Mouse (Mus musculus) layer of hippocampus, adult 18-20 months (tissue): ENCODE measurements around the gene Erbin. TPM values are rescaled to one million over a fixed set of nuclear protein-coding genes. Genes with fewer than 3 reads are reported as not detected.

Source experiments
- DNase-seq, 2 experiments: peaks; one replicate each; pipeline ENCODE4 v3.0.0; 2022; ENCODE audit warnings: low spot score in 2 of 2
- long read RNA-seq: library from polyadenylated mRNA; stranded (forward); transcript quantifications from one replicate; pipeline ENCODE4 v2.0.0, GENCODE M21; 2021
- total RNA-seq, 2 experiments: library from RNA; stranded (reverse); gene quantifications; 2 replicates each; pipeline ENCODE4 v1.2.3; 2021

Erbin gene
- total RNA-seq, result 10 to 100 TPM; 45.5 to 54.8 TPM
- long read RNA-seq, full-length matches to known transcripts, result 24 of 37 reads
- long read RNA-seq, partial matches to known transcripts, result 8 of 37 reads
- long read RNA-seq, other reads (novel, unspliced or antisense), result 5 of 37 reads

DNA sequence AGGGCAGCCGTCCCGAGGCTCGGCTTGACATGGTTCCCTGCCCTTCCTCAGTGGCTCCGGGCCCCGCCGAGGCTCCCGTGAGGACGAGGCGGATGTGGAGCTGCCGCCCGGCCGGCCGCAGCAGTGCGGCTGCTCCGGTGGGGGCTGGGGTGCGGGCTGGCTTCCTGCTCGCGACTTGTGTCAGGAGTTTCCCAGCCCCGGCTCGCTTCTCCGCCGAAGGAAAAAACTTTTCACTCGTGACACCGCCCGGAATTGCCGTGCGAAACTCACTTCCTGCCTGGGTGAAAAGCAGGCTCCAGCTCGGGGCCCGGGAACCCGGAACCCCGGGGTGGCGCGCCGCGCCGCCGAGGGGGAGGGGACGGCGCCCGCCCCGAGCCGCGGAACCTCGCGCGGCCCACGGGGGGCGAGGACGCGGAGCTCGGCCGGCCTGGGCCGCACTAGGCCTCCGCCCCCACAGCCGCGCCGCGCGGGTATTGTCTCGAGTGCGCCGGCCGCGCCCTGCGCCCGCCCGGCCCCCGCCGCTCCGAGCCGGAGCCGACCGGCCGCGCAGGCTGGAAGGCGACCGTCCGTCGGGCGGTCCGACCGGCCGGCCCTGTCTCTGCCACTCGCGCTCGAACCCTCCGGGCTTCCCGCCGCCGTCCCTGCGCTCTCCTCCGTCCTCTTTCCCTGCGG lies at the start of gene Erbin:
Erbin (minus strand) TSS at position 254 of the 672 bp plus-strand sequence.
- DNase-seq, result peak; percentile 19 to 55

DNA sequence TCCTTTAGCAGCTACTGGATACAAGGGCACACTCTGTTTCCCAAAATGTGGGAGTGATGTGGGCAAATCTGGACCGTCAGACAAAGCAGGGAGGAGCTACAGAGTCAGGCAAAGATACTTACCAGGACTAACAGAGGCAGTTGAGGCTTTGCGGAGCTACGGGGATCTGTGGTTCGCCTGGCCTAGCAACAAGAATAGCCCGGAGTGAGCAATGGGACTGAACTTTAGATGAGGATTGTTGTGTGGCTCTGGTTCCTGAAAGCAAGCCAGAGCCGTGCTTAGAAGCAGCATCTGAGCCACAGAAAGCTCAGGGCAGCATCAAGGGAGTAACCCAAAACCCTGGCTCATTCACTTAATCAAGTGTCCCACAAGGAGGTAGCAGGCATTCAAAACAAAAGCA lies 49.6 kb upstream of the Erbin start:
- DNase-seq, result no peak

DNA sequence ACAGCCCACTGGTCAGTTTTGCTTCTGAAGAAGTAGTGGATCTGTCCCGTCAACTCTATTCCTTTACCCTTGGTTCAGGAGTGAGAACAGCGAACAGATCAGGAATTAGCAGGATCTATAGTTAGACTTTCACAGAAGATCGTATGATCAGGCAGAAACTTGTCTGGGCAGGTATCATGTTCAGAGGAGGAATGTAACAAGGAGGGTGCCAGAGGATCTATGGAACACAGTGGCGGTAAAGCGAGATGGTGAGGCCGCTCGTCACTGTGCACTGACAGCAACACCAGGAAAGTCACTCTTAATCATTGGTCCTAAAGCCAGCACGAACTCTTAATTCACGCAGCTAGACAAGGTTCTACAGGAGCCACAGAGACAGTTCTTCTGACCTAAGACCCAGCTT lies 47.7 kb upstream of the Erbin start:
- DNase-seq, result no peak

DNA sequence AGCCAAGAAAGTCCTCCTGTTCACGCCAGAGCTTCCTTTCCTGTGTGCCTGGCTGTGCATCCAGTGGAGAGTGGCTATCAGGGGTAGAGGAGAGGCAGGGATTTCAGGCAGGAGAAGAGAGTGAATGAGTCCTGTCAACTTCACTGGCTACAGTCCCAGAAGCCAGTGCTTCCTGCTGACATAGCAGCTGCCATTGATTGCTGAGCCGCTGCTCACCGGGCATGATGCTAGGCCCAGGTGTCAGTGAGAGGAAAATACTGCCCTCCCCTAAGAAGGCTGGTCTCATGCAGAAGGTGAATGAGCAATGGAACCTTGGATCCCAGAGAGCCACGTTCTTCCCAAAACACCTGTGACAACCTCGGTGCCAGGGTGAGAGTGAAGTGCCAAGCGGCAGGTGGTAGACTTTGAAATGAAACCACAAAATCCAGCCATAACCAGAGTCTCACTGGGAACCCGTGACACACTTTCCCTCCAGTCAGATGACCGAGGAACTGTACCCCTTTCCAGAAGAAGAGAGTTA lies 46.4 kb upstream of the Erbin start:
- DNase-seq, result no peak

DNA sequence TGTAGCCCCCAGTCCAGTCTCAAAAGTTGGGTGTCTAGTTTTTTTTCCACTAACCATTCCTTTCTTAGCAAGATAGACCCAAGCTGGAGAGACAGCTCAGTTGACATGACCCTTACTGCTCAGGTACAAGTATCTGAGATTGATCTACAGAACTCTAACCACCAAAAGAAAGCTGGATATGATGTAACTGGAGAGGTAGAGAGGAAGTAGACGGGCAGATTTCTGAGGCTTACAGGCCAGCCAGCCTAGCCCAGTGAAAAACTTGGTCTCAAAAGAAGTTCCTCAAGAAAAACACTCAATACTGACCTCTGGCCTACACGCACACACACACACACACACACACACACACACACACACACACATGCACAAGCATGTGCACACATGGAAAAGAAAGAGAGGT lies 44.9 kb upstream of the Erbin start:
- no peak for DNase-seq

DNA sequence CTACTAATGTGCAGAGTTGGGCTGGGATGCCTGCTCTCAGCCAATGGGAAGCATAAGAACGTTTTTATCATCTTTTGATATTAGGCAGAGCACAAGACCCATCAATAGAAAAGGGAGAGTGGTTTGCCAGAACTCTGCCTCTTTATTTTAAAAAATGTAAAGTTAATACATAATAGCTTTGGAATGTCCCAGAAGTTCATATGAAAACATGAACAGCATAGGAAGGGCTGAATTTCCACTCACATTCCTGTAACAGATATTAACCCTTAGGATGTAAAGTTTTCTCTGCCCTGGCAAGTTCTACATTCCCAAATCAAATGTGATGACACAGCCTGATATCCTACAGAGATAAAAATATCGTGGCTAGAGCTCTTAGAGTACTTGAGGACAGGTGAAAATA lies 42.8 kb upstream of the Erbin start:
- no peak for DNase-seq

DNA sequence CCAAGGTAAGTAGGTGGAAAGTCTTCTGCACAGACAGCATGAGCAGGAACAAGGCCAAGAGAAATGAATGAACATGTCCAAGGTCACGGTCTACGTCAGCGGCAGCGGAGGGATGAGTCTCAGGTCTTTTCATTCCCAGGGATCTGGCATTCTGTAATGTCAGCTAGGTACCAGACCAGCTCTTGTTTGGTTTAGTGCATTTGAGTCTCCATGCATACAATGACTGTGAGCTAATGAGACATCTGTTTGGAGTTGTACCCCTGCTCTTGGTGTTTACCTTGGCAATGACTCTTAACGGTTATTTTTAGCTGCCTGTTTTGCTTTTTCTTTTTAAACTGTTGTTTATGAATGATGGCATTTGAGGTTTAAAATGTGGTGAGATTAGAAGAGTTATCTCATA lies 39.5 kb upstream of the Erbin start:
- no peak for DNase-seq

DNA sequence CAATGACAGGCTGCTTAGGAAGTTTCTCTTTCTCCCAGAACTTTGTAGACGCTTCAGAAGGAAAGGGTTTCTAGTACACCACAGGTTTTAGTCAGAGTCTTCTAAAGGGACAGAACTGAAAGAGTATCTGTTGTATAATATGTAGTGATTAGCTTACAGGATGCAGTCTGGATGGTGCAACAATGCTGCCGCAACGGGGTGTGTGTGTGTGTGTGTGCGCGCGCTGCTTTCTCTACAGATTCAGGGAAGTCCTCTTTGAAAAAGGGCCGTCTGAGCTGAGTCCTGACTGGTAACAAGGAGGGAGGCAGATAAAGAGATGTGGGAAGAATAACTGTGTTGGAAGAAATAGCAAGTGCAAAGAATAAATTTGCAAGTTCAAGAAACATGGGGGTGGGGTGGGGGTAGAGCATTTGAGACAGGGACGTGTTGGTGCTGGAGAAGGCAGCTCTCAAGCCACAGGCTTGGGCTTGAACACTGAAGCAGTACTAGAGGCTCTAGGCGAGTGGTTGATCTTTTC lies 38.4 kb upstream of the Erbin start:
- no peak for DNase-seq

DNA sequence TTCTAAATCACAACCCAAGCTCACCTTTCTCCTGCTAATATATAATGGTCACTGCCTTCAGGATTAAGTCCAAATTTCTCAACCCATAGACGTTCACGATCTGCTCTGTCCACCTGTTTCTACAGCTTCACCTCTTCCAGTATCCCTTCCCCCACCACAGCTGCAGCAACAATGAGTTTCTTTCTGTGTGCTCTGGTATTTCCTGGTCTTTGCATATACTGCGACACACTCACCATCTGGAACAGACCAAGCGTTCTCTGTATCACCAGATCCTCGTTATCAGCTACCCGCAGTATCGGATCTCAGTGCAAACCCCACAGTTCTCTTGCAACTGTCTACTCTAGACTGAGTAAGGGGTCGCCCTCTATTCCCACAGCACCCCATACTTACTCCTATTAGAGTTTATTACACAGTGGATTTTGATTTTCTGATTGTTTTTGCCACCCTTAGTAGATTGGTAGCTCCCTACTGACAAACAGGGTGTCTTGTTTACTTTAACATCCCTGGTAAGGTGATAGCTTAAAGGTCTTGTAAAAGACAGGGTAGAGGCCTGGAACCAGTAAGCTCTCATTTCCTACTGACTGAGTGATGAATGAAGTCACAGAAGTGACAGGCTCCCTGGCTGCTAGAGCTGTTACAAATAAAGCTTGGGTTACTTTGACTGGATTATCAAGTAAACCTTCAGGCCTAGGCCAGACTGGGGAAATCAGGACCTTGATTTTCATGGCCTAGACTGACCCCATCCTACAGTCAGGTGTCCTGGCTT lies 37.0 kb upstream of the Erbin start:
- no peak for DNase-seq

DNA sequence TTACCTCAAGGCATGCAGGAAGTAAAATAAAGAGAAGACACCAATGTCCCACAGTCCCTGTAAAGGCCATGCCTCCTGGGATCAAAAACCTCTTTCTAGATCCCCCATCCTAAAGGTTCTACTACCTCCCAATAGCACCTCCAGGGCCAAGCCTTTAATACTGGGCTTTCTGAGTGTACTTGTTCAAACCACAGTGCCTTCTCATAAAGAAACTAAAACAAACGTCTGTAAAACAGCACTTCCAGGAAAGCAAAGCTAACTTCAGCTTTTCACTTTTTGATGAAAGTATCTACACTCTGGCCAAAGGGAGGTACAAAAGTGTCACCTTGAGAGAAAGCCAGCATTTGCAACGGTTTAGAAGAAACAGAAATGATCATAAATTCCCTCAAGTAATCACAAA lies 35.3 kb upstream of the Erbin start:
- DNase-seq, result no peak

DNA sequence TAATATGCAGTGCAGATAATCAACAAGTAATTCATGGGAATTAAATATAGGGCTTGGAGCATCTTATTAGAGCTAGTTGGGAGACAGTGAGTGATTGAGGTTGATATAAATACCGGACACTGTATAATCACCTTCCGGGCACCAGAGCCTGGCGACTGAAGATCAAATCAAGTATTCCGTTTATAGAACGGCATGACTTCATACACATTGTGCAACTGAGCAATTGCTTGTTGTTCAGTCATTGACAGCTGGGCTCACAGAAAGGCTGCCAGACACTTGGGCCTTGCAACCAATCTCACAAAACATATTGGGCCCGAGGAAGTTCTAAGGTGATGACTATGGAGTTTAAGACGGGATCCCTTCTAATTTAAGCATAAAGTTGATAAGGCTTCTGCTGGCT lies 31.1 kb upstream of the Erbin start:
- DNase-seq, result no peak

DNA sequence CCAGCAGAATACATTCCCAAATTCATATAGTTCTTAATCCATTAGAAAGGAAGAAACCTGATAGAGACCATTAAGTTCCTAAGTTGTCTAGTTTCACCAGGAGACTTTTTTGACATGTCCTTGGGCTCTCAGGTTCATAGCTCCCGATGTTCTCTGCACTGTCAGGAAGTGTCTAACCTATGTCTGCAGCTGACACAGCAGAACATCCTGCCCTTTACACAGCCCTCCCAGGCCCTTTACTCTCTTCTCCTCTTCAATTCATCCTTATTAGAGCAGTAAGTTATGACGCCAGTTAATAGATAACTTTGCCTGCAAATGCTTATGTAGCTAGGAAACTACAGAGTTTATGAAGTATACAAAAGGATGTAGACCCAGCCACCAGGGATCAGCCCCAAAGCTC lies 20.5 kb upstream of the Erbin start:
- DNase-seq, result no peak

DNA sequence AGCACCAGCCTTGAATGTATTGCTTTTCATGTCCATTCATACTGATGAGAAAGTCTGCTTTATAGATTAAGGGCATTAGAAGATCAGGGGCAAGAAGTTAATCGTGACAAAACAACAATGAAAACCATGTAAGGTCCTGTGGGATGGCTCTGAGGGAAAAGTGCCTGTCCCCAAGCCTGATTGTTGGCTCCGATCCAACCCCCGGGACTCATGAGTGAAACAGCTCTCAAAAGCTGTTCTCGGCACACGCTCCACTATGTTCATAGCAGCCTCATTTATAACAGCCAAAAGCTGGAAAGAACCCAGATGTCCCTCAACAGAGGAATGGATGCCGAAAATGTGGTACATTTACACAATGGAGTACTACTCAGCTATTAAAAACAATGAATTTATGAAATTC lies 4.3 kb upstream of the Erbin start:
- no peak for DNase-seq

DNA sequence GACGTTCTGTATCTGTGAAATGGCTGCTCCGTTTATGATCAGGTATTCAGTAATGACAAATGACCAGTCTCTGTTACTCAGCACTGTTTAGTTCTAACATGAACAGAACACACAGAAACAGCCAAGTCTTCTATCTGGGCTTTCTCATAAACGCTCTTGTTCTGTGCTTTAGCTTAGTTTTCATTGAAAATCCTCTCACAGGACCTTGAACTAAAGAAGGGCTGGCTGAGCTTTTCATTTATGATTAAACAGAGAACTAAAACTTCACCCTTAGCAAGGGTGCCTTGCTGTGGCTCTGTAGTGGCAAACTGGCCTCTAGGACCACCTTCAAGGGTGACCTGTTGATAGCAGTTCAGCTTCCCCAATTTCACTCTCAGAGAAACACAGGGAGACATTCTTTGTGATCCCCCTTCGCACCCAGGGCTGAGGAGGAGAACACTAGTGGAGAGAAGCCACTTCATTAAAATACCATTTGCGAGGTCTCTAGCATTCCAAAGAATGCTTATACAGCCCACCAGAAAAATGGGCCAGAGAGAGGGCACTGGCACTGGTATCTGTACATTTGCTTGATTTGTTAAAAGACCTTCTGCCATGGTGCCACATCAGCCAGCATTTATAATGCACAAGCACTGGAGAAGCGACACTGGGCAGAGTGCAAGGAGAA lies 3.2 kb upstream of the Erbin start:
- DNase-seq, result no peak

DNA sequence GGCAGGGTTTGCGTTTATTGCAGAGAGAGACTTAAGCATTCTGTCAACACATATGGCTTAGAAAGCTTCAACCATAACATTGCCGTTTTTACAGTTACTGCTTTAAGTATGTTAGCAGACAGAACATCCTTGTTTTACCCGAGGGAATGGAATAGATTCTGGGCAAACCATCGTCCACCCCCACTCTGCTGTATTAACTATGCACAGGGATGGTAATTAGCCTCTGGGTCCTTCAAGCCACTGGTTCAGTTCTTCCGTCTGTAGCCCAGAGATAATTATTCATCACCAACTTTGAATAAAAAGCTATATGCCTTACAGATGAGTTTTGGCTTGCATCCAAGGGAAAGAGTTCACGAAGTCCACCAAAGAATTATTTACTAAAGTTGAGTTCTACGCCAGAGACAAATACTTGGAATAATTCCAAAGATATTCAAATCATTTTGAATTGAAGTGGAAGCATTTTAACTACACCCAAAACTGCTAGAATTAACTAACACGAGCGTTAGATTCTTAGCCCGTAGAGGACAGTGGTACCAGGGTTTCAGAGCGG lies 1.6 kb upstream of the Erbin start:
- DNase-seq, result no peak

DNA sequence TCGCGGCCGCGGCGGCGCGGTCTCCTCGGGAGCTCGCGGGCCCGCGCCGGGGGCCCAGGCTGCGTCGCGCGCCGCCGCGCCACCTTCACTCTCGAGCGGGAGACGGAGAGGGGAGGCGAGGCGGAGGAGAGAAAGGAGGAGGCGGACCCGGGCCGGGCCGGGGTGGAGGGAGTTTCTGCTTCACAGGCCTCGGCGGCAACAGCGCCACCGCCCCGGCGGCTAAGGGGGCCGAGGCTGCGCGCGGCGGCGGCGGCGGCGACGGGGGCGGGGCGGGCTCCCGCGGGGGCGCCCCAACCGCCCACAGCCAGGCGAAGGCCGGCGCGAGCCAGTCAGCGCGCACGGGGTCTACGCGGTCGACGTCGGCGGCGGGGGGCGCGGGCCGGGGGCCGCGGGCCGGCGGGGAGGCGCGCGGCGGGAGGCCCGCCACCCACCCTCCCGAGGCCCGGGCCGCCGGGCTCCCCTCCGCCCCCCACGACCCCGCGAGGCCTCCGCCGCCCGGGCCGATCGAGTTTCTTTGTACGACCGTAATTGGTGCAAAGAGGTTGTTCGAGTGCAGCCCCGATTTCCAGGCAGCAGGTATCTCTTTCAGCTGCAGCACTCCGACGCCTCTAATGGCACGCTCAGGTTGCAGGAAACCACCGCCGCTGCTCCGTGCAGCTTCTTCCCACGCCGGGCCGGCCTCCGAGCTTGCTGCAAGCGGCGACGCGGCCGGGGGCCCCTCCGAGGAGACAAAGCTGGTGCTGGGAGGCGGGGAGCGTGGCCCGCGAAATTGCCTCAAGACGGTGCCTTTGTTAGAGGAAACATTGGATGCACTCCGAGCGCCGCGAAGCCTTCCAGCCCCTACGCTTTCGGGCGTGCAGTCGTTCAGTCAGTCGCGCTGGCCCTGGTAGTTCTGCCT lies 868 bp upstream of the Erbin start:
- peak; percentile 64 to 83 for DNase-seq

DNA sequence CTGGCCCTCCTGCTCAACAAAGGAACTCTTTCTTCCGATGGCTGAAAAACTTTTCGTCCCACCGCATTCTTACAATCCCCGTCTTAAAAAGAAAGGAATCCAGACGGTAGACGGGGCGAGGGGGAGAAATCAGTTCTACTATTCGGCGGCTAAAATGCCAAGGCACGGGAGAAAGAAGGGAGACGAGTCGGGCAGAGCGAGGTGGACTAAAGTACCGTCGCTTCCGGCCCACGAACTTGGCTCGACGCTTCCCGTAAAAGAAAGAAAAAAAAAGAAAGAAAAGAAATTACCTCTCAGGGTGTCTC lies 406 bp downstream of the Erbin start:
- no peak for DNase-seq

DNA sequence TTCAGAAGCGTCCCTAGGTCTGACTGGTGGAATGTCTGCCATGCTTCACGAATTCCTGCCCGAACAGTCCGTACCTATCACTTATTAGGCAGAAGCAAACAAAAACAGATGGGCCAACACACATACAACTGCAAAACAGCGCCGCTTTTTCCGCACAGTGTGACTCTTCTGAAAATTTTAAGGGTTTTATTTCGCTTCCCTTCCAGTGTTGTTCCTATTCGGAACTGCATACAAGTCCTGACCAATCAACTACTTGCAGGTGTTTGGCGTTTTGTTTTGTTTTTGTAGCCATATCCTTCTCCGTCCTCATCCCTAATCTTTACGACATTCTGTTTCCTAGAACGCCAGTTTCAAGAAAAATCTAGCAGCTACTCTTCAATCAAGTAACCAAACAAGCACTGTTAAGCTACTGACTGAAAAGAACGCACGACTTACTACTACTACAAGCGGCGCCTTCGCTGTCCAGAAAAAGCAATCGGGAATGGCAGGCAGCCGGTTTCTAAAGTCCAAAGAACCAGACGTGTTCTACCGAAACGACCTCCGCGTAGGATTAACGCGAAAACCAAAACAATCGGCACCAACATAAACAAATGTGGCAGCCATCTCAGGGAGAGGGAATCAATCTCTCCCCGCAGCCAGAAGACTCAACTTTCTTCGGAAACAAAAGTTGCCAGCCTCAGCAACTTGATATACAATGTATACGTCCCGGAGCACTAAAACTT lies 919 bp downstream of the Erbin start:
- peak; percentile 4 to 50 for DNase-seq

DNA sequence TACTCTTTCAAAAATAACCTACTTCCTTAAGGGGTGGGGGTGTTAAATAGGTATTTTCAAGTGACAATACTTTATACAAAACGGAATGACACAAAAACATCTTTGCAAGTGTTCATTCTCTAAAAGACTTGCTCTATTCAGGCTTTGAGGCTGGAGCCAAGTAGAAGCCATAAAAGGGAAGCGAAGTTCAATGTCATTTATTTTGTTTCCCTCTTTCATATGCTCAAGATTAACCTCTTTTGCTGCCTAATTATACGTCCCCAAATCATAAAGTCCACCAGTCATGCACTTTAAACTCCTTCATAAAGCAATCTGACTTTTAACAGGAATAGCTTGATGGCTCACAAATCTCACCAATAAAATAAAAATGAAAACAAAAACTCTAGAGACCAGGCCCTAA lies 1.9 kb downstream of the Erbin start:
- no peak for DNase-seq
